Mouse (Mus musculus) stomach, postnatal 0 days (tissue): ENCODE results near the gene Btg1. TPM values are rescaled to one million over a fixed set of nuclear protein-coding genes. Genes with fewer than 3 reads are reported as not detected.

Experiments used
- ATAC-seq: fragments of 200-750 bp; cut with Nextera tagmentation; 2 replicates; pipeline ENCODE4 v1.8.0; 2017; ENCODE audit not compliant: low FRiP score, low TSS enrichment
- DNase-seq: peaks from one replicate; pipeline ENCODE4 v3.0.0-alpha.2; 2016; ENCODE audit warnings: low spot score
- H3K27ac ChIP-seq: fragments of 300-500 bp; sonication (generic); replicated peaks from 2 replicates; pipeline ENCODE4 v1.5.1; 2014; ENCODE audit warnings: mild to moderate bottlenecking, control low read depth
- H3K27me3 ChIP-seq: fragments of 300-500 bp; sonication (generic); 2 replicates; pipeline ENCODE4 v1.6.1; 2014; ENCODE audit warnings: low read length; ENCODE audit not compliant: control insufficient read depth, insufficient read depth
- H3K36me3 ChIP-seq: fragments of 300-500 bp; sonication (generic); 2 replicates; pipeline ENCODE4 v1.6.1; 2014; ENCODE audit warnings: low read length, mixed read lengths; ENCODE audit not compliant: control insufficient read depth, insufficient read depth
- H3K4me1 ChIP-seq: fragments of 300-500 bp; sonication (generic); replicated peaks from 2 replicates; pipeline ENCODE4 v1.6.1; 2014; ENCODE audit warnings: antibody characterized with exemption; ENCODE audit not compliant: control insufficient read depth, insufficient read depth
- H3K4me2 ChIP-seq: fragments of 300-500 bp; sonication (generic); replicated peaks from 2 replicates; pipeline ENCODE4 v1.6.1; 2014; ENCODE audit warnings: low read depth, mild to moderate bottlenecking, control low read depth, moderate library complexity
- H3K4me3 ChIP-seq: fragments of 300-500 bp; sonication (generic); 2 replicates; pipeline ENCODE4 v1.5.1; 2014; ENCODE audit warnings: low read depth, low read length, control low read depth
- H3K9ac ChIP-seq: fragments of 300-500 bp; sonication (generic); 2 replicates; pipeline ENCODE4 v1.6.1; 2014; ENCODE audit warnings: mild to moderate bottlenecking, low read length, control low read depth, mixed read lengths
- H3K9me3 ChIP-seq: fragments of 300-500 bp; sonication (generic); 2 replicates; pipeline ENCODE4 v1.6.1; 2016; ENCODE audit warnings: low read length; ENCODE audit not compliant: control insufficient read depth
- CTCF ChIP-seq: IDR thresholded peaks from 2 replicates; pipeline ENCODE4 v1.5.1; 2016; ENCODE audit warnings: antibody characterized with exemption, low read depth, mild to moderate bottlenecking, moderate library complexity
- EP300 ChIP-seq: optimal IDR thresholded peaks from 2 replicates; pipeline ENCODE3; 2016; ENCODE audit warnings: antibody characterized with exemption
- WGBS: fragments of 180-500 bp; shearing (Covaris S2); extraction: QIAGEN DNeasy Blood & Tissue Kit; methylation state at CpG from one replicate; pipeline ENCODE4 v1.1.7; 2014; 5-methylcytosine and 5-hydroxymethylcytosine counted together
- polyA plus RNA-seq: library from polyadenylated mRNA; unstranded; fragments of >200 nt; fragmentation: Nextera tagmentation; extraction: Ambion mirVana; gene quantifications from 2 replicates; pipeline ENCODE4 v1.2.1, GENCODE M21; 2015

Gene Btg1
- polyA plus RNA-seq, 1 experiment from 2014 or later: 59.8 TPM

DNA sequence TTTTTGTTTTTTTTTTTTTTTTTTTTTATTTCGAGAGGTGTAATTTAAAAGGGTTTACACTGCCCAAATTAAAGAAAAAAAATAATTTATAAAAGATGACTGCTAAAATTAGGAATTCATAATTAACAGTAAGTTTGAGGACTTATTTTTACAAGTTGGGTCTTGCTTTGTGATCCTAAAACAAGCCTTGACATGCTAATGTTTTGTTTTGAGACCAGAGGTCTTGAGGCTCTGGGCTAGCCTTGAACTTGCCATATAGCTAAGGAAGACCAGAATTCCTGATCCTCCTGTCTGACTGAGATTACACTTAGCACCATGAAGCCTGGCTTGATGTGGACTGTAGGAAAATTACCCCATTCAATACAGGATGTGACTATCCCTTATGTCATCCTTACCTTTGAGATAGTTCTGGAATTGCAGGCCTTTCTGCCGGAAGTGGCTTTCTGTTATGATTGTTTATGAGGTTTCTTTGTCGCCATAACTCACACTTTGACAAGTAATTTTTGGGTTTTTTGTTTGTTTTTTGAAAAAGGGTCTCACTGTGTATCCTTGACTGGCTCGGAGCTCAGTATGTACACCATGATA, 4.6 kb downstream of the Btg1 start:
- 28% methylated on average over 4 of the region's 4 CpGs for WGBS
- no peak overlapping the region for H3K27ac ChIP-seq

DNA sequence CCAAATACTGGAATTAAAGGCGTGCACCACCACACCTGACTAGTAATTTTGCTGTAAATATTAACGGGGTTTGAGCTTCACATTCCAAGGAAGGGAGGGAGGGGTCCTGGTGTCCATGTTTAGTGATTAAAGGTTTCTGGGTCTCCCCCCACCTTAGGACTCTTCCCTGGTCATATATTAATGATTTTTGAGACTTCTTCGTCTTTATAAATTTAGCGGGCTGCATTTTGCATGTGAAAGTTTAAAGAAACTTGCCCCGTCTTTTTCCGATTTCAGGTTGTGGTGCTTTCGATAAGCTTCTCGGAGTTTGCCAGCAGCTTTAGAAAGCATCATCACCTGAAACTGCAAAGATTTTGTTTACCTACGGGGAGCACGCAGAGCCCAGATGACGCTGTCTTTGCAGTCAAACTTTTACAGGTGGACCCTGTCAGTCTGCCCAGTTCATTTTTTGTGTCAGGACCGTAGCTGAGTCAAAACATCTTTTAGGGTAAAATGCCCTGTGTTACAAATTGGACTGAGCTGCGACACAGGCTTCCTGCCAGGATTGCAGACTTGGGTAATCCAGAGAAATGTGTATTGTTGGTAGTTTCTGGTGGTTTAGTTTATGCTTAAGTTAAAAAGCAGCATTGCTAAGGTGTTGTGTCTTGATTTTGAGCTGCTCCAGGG, 5.3 kb downstream of the Btg1 start:
- 0 out of 2 replicates have a peak, but pooled peaks cover 6% of the 10 kb centered on the region for H3K4me1 ChIP-seq
- H3K9me3 ChIP-seq: no peaks in the 10 kb centered on the region
- peak overlapping the region; percentile 51 for H3K4me2 ChIP-seq
- no peaks in the 10 kb centered on the region for H3K27me3 ChIP-seq
- H3K9ac ChIP-seq: peak overlapping the region; percentile 27
- H3K4me3 ChIP-seq: peak overlapping the region; percentile 43
- TF ChIP-seq CTCF (no peak), EP300 (no peak)
- H3K27ac ChIP-seq: 0 out of 2 replicates have a peak overlapping the region, but pooled peaks have one; percentile 30
- DNase-seq (no peak), ATAC-seq (no peak)
- no peaks in the 10 kb centered on the region for H3K36me3 ChIP-seq
- 31% methylated on average over 13 of the region's 13 CpGs for WGBS

More for the DNA sequence above, 4.6 kb downstream of the Btg1 start:
- DNase-seq: no peak
- Histone ChIP-seq H3K36me3 (no peaks in the 10 kb centered on the region), H3K9ac (no peak overlapping the region), H3K4me3 (peak overlapping the region; percentile 43), H3K4me2 (peak overlapping the region; percentile 51), H3K4me1 (0 out of 2 replicates have a peak, but pooled peaks cover 6% of the 10 kb centered on the region), H3K27me3 (no peaks in the 10 kb centered on the region), H3K9me3 (no peaks in the 10 kb centered on the region)
- ATAC-seq: no peak
- TF ChIP-seq CTCF (no peak), EP300 (no peak)

DNA sequence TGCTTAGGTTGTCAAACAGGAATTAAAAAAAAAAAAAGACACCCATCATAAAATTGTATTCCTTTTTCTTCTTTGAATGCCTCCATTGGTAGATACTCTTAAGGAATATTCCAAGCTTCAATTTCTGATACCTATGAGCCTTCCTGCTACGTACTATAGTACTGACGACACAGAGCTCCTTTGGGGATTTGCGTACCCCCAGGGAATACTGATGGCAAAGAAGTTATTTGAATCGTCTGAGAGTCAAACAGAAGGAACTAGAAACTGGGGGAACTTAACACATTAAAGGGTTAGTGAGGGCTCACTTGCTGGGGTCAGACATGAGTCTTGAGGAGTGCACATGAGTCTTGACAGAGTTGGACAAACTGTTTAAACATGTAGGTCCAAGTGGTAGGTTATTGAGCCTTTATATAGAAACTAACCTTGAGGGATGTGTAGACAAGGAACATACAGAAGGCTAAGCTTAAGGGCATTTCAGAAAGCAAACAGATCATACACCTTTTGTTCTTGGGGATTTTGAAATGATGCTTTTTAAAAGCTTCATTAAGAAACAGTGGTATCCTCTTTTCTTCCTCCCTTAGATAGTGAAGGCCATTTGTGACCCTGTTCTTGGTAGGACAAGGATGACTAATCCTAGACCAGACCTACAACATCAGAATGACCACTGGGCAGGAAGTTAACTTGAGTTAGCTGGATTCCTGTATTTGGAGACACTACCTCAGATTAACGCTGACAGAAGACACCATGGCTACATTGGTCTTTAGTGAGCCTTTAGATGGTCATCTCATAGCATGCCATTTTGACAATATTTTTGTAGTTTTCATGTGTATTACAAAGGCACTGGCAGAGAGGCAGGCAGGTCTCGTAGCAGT, 6.2 kb downstream of the Btg1 start:
- 61% methylated on average over 6 of the region's 6 CpGs for WGBS
- no peak overlapping the region for H3K9ac ChIP-seq
- H3K9me3 ChIP-seq: no peaks in the 10 kb centered on the region
- ATAC-seq: no peak
- H3K4me2 ChIP-seq: peak overlapping the region; percentile 51
- 0 out of 2 replicates have a peak, but pooled peaks cover 6% of the 10 kb centered on the region for H3K4me1 ChIP-seq
- TF ChIP-seq EP300 (no peak), CTCF (no peak)
- DNase-seq: no peak
- H3K4me3 ChIP-seq: peak overlapping the region; percentile 4; the same call in 1 of the 2 replicates
- no peaks in the 10 kb centered on the region for H3K27me3 ChIP-seq
- no peaks in the 10 kb centered on the region for H3K36me3 ChIP-seq
- no peak overlapping the region for H3K27ac ChIP-seq

DNA sequence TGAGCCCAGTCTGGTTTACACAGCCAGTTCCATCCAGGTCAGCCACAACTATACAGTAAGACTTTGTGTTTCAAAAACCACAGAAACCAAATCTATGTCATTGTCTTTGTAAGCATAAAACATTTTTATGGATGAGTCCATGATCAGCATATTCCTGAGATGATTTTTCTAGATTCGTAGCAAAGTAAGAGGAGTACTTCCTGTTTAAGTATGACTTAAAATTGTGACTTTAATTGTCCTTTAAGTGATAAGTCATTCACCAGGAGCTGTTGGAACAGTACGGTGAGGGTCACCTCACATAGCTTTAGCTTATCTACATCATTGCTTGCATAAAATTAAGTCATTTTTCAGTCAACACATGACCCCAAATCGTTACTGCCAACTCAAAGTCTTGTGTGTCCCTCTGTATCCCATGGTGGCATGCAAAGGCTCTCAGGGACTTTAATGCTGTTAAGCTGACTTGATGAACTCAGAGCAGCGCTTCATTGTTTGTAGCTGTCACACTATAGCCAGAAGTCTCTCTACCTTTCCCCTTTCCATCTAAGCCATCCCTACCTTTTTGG, 6.9 kb downstream of the Btg1 start:
- no peak for DNase-seq
- H3K4me2 ChIP-seq: peak overlapping the region; percentile 51
- no peak for TF ChIP-seq EP300
- H3K4me3 ChIP-seq: no peak overlapping the region
- no peak for ATAC-seq
- H3K9ac ChIP-seq: no peak overlapping the region
- WGBS: 69% methylated on average over 4 of the region's 4 CpGs
- H3K27ac ChIP-seq: no peak overlapping the region
- no peaks in the 10 kb centered on the region; the same call in 1 of the 2 replicates for H3K36me3 ChIP-seq
- no peaks in the 10 kb centered on the region for H3K9me3 ChIP-seq
- H3K27me3 ChIP-seq: no peaks in the 10 kb centered on the region
- H3K4me1 ChIP-seq: 0 out of 2 replicates have a peak, but pooled peaks cover 8% of the 10 kb centered on the region

DNA sequence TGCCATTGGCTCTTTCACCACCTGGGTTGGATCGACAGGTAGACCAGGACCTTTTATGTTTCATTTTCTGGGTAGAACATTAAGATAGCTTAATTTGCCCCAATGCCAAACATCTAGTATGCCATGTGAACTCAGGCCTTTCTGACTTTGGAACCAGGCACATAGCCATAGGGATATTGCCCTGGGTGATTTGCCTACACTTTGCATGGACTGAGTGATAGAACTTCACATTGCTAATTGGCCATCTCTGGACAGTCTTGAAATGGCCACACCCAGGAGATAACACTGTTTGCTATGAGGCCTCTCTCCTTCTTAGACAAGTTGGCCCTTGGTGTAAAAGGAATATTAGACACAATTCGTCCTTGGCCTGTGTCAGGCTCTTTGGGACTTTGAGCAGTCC, 7.6 kb downstream of the Btg1 start:
- DNase-seq (no peak), ATAC-seq (no peak)
- Histone ChIP-seq H3K4me2 (no peak overlapping the region), H3K9ac (no peak overlapping the region), H3K4me3 (no peak overlapping the region), H3K27ac (no peak overlapping the region), H3K27me3 (no peaks in the 10 kb centered on the region), H3K36me3 (no peaks in the 10 kb centered on the region; the same call in 1 of the 2 replicates), H3K9me3 (no peaks in the 10 kb centered on the region), H3K4me1 (0 out of 2 replicates have a peak, but pooled peaks cover 9% of the 10 kb centered on the region)
- TF ChIP-seq EP300 (no peak), CTCF (no peak)
- 69% methylated on average over 2 of the region's 2 CpGs for WGBS
